Mouse (Mus musculus): ENCODE results near the gene Morn1.
A peak's percentile ranks its signal among the peaks of the same experiment; 100 is the strongest.

Morn1 gene

GRCm38 (mm10) chr4:155139281-155140045 lies 53.1 kb downstream of the Morn1 start:
- DNase-seq (ENCODE audit: low read depth, low spot score), result no peak

GRCm38 (mm10) chr4:155140150-155140549 lies 53.8 kb downstream of the Morn1 start:
- DNase-seq (ENCODE audit: low read depth, low spot score), result no peak

- DNase-seq (ENCODE audit: low read depth, low spot score), result no peak
Observed at GRCm38 (mm10) chr4:155140795-155141265, 54.5 kb downstream of the Morn1 start.

- DNase-seq (ENCODE audit: low read depth, low spot score), result no peak
Observed at GRCm38 (mm10) chr4:155142836-155143235, 56.5 kb downstream of the Morn1 start.

GRCm38 (mm10) chr4:155143411-155143810 lies 57.0 kb downstream of the Morn1 start:
- no peak for DNase-seq (ENCODE audit: low read depth, low spot score)

- DNase-seq (ENCODE audit: low read depth, low spot score), result peak; percentile 83
Observed at GRCm38 (mm10) chr4:155143871-155144502, 57.6 kb downstream of the Morn1 start.

GRCm38 (mm10) chr4:155144548-155145180 lies 58.3 kb downstream of the Morn1 start:
- DNase-seq (ENCODE audit: low read depth, low spot score), result no peak

- no peak for DNase-seq (ENCODE audit: low read depth, low spot score)
Observed at GRCm38 (mm10) chr4:155146107-155146823, 59.9 kb downstream of the Morn1 start.

- DNase-seq (ENCODE audit: low read depth, low spot score), result no peak
Observed at GRCm38 (mm10) chr4:155148453-155148852, 62.1 kb downstream of the Morn1 start.

- no peak for DNase-seq (ENCODE audit: low read depth, low spot score)
Observed at GRCm38 (mm10) chr4:155148910-155149698, 62.7 kb downstream of the Morn1 start.

- no peak for DNase-seq (ENCODE audit: low read depth, low spot score)
Observed at GRCm38 (mm10) chr4:155149941-155150275, 63.5 kb downstream of the Morn1 start.

- DNase-seq (ENCODE audit: low read depth, low spot score), result peak; percentile 81
Observed at GRCm38 (mm10) chr4:155150276-155151113, 64.1 kb downstream of the Morn1 start.

- no peak for DNase-seq (ENCODE audit: low read depth, low spot score)
Observed at GRCm38 (mm10) chr4:155151221-155151788, 64.9 kb downstream of the Morn1 start.

GRCm38 (mm10) chr4:155151845-155152244 lies 65.5 kb downstream of the Morn1 start:
- DNase-seq (ENCODE audit: low read depth, low spot score), result no peak

GRCm38 (mm10) chr4:155152476-155152875 lies 66.1 kb downstream of the Morn1 start:
- no peak for DNase-seq (ENCODE audit: low read depth, low spot score)

GRCm38 (mm10) chr4:155153389-155154072 lies 67.2 kb downstream of the Morn1 start:
- no peak for DNase-seq (ENCODE audit: low read depth, low spot score)

- DNase-seq (ENCODE audit: low read depth, low spot score), result no peak
Observed at GRCm38 (mm10) chr4:155154986-155155385, 68.6 kb downstream of the Morn1 start.

GRCm38 (mm10) chr4:155156734-155157133 lies 70.4 kb downstream of the Morn1 start:
- DNase-seq (ENCODE audit: low read depth, low spot score), result no peak

- no peak for DNase-seq (ENCODE audit: low read depth, low spot score)
Observed at GRCm38 (mm10) chr4:155157871-155158542, 71.6 kb downstream of the Morn1 start.
